Mouse (Mus musculus) brain, embryonic 14.5 days (tissue): Measurements from ENCODE around the gene Zfp952.

Experiments
- CTCF ChIP-seq: fragments of 200-500 bp; IDR thresholded peaks from 2 replicates; pipeline ENCODE4 v1.5.1; 2012; ENCODE audit warnings: inconsistent platforms, mild to moderate bottlenecking, moderate library complexity, borderline replicate concordance; ENCODE audit not compliant: insufficient read depth, insufficient read length; ENCODE audit errors: extremely low read depth
- POLR2A ChIP-seq: fragments of 200-500 bp; IDR thresholded peaks from 2 replicates; pipeline ENCODE4 v1.6.1; 2012; ENCODE audit warnings: mild to moderate bottlenecking, inconsistent platforms, borderline replicate concordance; ENCODE audit not compliant: poor library complexity, insufficient read depth, insufficient read length, severe bottlenecking; ENCODE audit errors: extremely low read depth

- no peak for TF ChIP-seq CTCF
- no peak for TF ChIP-seq POLR2A
These were observed 42.8 kb upstream of the Zfp952 start for GRCm38 (mm10) chr17:32950136-32950535.
